Mouse (Mus musculus): ENCODE data around the gene Adh6a. TPM values are rescaled to one million over a fixed set of nuclear protein-coding genes. Genes with fewer than 3 reads are reported as not detected.
"Not testable (repeated sequence)": the region's sequence is repeated elsewhere in the genome, so short reads cannot be mapped to it uniquely, and the experiment has no call there.

Gene Adh6a
- polyA plus RNA-seq, 1 experiment from 2014 or later: not detected

DNA sequence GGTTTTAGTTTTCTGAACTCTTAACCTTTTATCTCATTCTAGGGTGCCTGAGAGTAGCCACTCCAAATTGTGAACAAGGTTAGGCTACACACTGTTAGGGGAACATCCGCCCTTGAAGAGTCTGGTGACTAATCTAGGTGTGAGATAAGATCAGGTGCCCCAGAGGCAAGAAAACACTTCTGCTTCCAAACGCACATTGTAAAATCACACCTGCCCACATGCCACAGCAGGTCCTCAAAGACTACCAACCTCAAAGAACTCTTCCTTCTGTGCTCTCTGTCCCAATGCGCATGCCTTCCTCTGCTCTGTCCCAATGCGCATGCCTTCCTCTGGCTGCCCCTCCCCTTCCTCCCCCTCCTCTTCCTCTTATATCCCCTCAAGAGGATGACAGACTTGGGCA lies 21.2 kb downstream of the Adh6a start:
- Histone ChIP-seq H3K4me1 (replicated peaks) (no peaks in the 10 kb centered on the region), H3K9ac (replicated peaks) (no peak overlapping the region), H3K4me2 (replicated peaks) (no peak overlapping the region), H3K27me3 (no peaks in the 10 kb centered on the region), H3K4me3 (replicated peaks) (no peak overlapping the region), H3K36me3 (no peaks in the 10 kb centered on the region), H3K27ac (no peak overlapping the region), H3K9me3 (no peaks in the 10 kb centered on the region)
- ATAC-seq: no peak
- 86% methylated on average over 4 of the region's 4 CpGs for WGBS

DNA sequence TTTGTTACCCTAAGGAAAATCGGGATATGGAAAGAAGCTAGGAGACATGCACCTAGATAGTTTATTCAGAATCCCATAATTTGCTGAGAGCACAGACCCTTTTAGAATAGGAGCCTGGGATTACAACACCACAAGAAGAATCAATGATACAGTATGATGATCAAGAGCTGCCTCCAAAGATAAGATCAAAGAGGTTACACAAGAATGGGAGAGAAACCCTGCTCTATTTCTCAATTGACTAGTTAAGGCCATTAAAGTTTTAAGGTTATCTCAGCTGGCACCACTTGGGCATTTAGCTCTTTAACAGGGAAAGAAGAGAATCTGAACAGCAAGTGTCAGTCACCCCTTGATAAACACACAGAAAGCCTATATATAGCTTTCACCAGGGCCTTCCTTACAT lies 22.5 kb downstream of the Adh6a start:
- Histone ChIP-seq H3K36me3 (no peaks in the 10 kb centered on the region), H3K4me1 (replicated peaks) (no peaks in the 10 kb centered on the region), H3K9me3 (no peaks in the 10 kb centered on the region), H3K4me2 (replicated peaks) (no peak overlapping the region), H3K27me3 (no peaks in the 10 kb centered on the region), H3K4me3 (replicated peaks) (no peak overlapping the region), H3K27ac (no peak overlapping the region), H3K9ac (replicated peaks) (no peak overlapping the region)
- no peak for ATAC-seq
- 92% methylated on average over 1 of the region's 1 CpGs for WGBS

DNA sequence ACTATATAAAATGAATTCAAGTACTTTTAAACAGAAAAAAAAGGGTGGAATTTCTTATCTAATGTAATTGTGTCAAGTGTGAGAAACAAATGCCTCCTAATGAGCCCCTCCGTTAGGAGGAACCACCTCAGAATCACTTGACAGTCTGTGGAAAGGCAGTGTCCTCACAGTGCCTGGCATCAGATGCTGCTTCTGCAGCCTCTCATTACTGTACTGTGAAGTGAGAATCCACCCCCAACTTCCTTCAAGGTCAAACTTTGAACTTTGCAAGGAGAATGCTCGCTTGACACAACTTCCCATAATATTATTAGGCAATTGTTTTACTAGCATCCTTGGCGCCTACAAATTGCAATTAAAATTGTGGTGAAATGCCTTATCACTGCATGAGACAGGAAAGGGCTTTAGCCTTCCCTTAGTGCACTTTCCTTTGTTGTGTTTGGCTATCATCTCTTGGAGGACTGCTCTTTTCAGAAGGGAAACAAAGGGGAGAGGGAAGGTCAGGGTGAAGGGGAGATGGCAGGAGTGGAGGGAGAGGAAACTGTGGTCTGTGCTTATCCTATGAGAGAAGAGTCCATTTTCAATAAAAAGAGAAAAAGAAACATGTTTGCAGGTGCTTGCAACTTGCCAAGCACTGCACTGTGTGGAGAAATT lies 23.1 kb downstream of the Adh6a start:
- WGBS: 79% methylated on average over 3 of the region's 3 CpGs
- no peaks in the 10 kb centered on the region for H3K4me1 ChIP-seq (replicated peaks)
- H3K27me3 ChIP-seq: no peaks in the 10 kb centered on the region
- no peak overlapping the region for H3K4me2 ChIP-seq (replicated peaks)
- no peak for ATAC-seq
- H3K4me3 ChIP-seq (replicated peaks): no peak overlapping the region
- H3K27ac ChIP-seq: no peak overlapping the region
- H3K36me3 ChIP-seq: no peaks in the 10 kb centered on the region
- H3K9me3 ChIP-seq: no peaks in the 10 kb centered on the region
- H3K9ac ChIP-seq (replicated peaks): no peak overlapping the region

DNA sequence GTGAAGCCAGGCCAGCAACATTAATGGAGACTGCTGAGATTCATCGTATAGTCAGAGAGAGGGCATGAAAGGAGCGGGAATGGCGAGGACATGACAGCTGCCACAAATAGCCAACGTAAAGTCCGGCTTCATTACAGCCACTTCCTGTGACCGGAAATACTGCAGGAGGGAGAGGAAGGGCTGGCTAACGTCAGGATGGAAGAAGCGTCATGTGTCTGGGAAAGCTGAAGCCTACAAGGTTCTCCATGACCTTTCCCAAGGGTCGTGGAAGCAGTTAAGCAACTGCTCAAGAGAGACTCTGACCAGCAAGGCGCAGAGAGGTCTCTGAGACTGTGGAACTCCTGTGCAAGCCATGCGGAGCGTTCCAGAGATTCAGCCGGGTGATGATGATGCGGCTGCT lies 28.4 kb downstream of the Adh6a start, which contains the start of gene Adh6b:
Gene Adh6b, plus strand, starts transcription at position 305 of the 400 bp plus-strand sequence.
- WGBS: 92% methylated on average over 14 of the region's 14 CpGs
- no peaks in the 10 kb centered on the region for H3K9me3 ChIP-seq
- no peak for ATAC-seq

DNA sequence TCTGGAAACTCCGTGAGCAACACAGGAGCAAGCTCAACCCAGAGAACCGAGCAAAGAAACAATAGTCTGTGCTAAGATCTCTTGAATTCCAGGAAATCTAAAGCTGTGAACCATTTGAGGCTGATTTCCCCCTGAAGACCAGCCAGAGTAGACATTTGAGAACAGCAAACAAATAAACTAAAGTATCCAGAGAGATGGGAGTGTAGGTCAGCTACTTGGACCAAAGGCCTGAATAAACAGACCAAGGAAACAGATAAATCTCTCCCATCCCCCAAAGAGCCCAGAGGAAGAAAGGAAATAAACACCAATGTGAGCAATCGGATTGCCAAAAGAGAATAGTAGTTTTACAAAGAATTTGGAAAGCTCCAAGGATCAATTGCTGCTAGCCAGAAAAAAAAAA lies 34.0 kb downstream of the Adh6a start:
- H3K9ac ChIP-seq (replicated peaks): no peak overlapping the region
- H3K9me3 ChIP-seq: no peaks in the 10 kb centered on the region
- H3K4me2 ChIP-seq (replicated peaks): no peak overlapping the region
- H3K27ac ChIP-seq: no peak overlapping the region
- no peaks in the 10 kb centered on the region for H3K4me1 ChIP-seq (replicated peaks)
- H3K36me3 ChIP-seq: no peaks in the 10 kb centered on the region
- H3K4me3 ChIP-seq (replicated peaks): no peak overlapping the region
- H3K27me3 ChIP-seq: no peaks in the 10 kb centered on the region
- WGBS: 70% methylated on average over 3 of the region's 3 CpGs
- ATAC-seq: no peak

More for the DNA sequence above, 28.4 kb downstream of the Adh6a start, which contains the start of gene Adh6b:
- Histone ChIP-seq H3K4me2 (replicated peaks) (no peak within 1 kb of the TSS), H3K4me1 (replicated peaks) (no peaks in the 10 kb centered on the region), H3K36me3 (no peaks in the 10 kb centered on the region), H3K9ac (replicated peaks) (no peak within 1 kb of the TSS), H3K27ac (no peak within 1 kb of the TSS), H3K27me3 (no peaks in the 10 kb centered on the region), H3K4me3 (replicated peaks) (no peak within 1 kb of the TSS)

DNA sequence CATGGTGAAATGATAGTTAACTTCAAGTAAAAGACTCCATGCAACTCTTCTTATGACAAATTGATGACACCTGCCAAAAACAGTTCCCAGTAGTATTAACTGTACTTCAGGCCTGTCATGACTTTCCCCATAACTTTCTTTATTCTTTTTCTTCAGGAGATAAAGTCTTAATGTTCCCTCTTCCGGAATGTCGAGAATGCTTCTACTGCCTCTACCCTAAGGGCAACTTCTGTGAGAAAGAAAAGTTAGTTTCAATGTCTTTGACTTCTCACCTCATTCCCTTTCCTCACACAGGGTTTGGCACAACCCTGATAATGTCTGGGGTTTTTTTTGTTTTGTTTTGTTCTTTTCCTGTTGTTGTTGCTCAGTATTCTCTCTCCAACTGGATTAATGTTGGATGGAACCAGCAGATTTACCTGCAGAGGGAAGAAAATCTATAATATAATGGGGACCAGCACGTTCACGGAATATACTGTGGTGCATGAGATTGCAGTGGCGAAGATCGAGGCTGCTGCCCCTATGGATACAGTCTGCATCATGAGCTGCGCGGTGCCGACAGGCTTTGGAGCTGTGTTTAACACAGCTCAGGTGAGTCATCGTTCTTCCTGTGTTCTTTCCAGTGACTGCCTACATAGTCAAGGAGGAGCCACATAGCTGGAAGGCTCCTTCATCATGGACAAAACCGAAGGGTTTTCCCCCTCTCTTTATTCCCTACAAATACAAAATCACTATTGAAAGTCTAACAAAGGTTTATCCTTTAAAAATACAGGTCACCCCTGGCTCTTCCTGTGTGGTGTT lies 39.1 kb downstream of the Adh6a start:
- H3K9me3 ChIP-seq: no peaks in the 10 kb centered on the region
- no peaks in the 10 kb centered on the region for H3K27me3 ChIP-seq
- no peak for ATAC-seq
- no peak overlapping the region for H3K4me2 ChIP-seq (replicated peaks)
- WGBS: 95% methylated on average over 11 of the region's 11 CpGs
- no peaks in the 10 kb centered on the region for H3K4me1 ChIP-seq (replicated peaks)
- no peak overlapping the region for H3K9ac ChIP-seq (replicated peaks)
- no peak overlapping the region for H3K27ac ChIP-seq
- no peaks in the 10 kb centered on the region for H3K36me3 ChIP-seq
- H3K4me3 ChIP-seq (replicated peaks): no peak overlapping the region

DNA sequence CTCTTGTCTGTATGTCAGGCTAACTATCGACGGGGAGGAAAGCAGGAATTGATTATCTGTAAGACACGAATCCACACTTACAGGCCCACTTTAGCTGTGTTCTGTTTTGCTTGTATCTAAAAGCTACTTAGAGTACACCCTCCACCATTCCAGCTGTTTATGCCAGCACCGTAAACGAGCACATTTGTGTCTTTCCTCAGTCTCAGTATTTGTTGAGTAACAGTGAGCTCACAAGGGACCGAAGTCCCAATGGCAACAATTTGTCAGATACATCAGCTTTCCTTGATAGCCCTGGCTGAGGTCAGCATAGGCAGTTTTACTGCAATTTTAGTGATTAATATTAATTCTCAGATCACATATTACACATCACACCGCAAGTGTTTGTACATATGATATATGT lies 45.8 kb downstream of the Adh6a start:
- H3K27ac ChIP-seq: no peak overlapping the region

DNA sequence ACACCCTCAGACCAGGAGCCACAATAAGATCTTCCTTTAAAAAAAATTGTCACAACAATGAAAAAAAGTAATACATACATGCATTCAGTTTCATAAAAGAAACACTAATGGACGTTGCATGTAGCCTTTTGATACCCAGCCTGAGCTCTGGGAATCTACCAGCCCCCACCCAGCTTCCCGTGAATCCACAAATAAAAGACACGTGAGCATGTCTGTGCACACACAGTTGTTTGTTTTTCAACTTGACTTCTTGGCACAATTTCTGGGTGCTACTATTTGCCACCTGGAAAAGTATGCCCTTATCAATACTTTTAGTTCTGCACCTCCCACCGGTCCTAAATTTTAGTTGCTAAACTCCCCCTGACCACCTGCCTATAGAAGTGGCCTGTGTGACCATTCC lies 47.6 kb downstream of the Adh6a start:
- WGBS: 83% methylated on average over 4 of the region's 4 CpGs
- no peak overlapping the region for H3K4me2 ChIP-seq (replicated peaks)
- ATAC-seq: no peak
- H3K27me3 ChIP-seq: no peaks in the 10 kb centered on the region
- no peaks in the 10 kb centered on the region for H3K9me3 ChIP-seq
- H3K27ac ChIP-seq: no peak overlapping the region
- no peak overlapping the region for H3K9ac ChIP-seq (replicated peaks)
- no peaks in the 10 kb centered on the region for H3K4me1 ChIP-seq (replicated peaks)
- no peak overlapping the region for H3K4me3 ChIP-seq (replicated peaks)
- H3K36me3 ChIP-seq: no peaks in the 10 kb centered on the region

More for the DNA sequence above, 45.8 kb downstream of the Adh6a start:
- Histone ChIP-seq H3K4me2 (replicated peaks) (no peak overlapping the region), H3K27me3 (no peaks in the 10 kb centered on the region), H3K9ac (replicated peaks) (no peak overlapping the region), H3K36me3 (no peaks in the 10 kb centered on the region), H3K4me3 (replicated peaks) (no peak overlapping the region), H3K4me1 (replicated peaks) (no peaks in the 10 kb centered on the region), H3K9me3 (no peaks in the 10 kb centered on the region)
- no peak for ATAC-seq
- 91% methylated on average over 7 of the region's 7 CpGs for WGBS

DNA sequence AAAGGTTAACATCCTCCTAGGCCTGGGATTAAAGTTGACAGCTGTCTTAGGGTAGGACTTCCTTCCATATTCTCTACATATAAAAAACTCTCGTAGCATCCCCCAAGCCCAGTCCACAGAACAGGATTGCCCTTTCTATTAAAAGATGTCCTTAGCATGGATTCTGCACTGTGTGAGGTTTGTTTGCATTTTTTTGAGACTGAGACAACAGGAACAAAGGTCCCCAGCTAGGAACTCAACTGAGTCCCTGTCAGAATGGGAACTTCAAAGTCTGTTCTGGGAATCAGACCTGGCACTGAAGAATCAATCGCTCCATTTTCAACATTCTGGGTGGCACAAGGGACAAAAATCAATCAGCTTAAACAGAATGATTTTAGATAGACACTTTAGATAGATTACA lies 49.8 kb downstream of the Adh6a start:
- H3K4me3 ChIP-seq (replicated peaks): no peak overlapping the region
- 62% methylated on average over 2 of the region's 2 CpGs for WGBS
- no peak overlapping the region for H3K27ac ChIP-seq
- no peak overlapping the region for H3K9ac ChIP-seq (replicated peaks)
- H3K9me3 ChIP-seq: no peaks in the 10 kb centered on the region
- no peak for ATAC-seq
- no peaks in the 10 kb centered on the region for H3K36me3 ChIP-seq
- H3K4me1 ChIP-seq (replicated peaks): no peaks in the 10 kb centered on the region
- no peak overlapping the region for H3K4me2 ChIP-seq (replicated peaks)
- H3K27me3 ChIP-seq: no peaks in the 10 kb centered on the region

DNA sequence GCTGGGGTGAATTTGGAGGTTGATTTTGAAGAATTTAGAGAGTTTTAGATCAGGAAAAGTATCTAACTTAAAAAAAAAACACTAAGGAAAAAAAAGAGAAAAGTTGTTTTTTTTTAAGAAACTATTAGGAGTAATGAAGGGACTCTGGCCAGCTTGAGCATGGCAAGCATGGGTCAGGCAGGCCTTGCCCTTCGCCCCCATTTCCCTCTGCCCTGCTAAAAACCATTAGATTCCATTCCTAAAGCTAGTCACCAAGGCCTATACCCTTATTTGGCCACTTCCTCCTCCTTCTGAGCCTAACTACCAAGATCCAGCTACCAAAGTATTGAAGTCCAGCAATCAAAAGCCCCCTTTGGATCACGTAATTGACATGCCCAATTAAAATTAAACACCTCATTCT lies 53.1 kb downstream of the Adh6a start:
- WGBS: 76% methylated on average over 2 of the region's 2 CpGs
- Histone ChIP-seq H3K9ac (replicated peaks) (no peak overlapping the region), H3K4me3 (replicated peaks) (no peak overlapping the region), H3K4me2 (replicated peaks) (no peak overlapping the region), H3K27me3 (no peaks in the 10 kb centered on the region), H3K4me1 (replicated peaks) (no peaks in the 10 kb centered on the region), H3K36me3 (no peaks in the 10 kb centered on the region), H3K9me3 (no peaks in the 10 kb centered on the region), H3K27ac (no peak overlapping the region)
- ATAC-seq: no peak

DNA sequence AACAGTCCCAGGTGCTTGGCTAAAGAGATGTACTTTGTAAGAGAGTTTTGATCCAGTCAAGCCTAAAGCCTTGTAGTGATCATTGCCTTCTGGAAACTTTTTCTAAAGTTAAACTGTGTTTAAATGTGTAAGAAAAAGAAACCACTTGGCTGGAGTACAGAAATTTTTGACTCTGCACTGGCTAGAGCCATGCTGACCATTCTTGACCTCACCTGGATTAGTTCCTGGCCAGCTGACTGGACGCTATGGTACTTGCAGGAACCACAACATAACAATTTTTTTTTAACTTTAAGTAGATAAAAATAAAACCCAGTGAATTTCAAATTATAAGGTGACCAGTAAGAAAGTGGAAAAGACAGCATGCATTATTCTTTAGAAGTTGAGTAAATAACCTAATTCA lies 56.5 kb downstream of the Adh6a start:
- WGBS: 86% methylated on average over 1 of the region's 1 CpGs
- no peak for ATAC-seq

DNA sequence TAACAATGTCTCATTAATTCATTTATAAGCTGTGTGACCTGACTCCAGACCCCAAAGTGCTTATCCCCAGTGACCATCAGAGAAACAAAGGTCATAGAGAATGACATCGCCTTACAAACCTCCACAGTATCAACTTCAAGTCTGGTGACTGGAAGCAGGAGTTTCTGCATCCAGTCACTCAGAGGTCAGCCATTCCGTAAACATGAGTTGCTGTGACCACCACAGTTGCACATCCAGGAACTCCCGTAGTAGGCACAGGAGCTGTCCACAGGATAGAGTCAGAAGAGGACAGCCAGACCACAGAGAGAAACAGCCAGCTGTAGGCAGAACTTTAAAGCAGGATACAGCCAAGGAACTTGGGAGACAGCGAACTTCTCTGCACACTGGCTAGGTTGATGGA lies 57.2 kb downstream of the Adh6a start:
- H3K4me3 ChIP-seq (replicated peaks): not testable (repeated sequence)

More for the DNA sequence above, 56.5 kb downstream of the Adh6a start:
- Histone ChIP-seq H3K27me3 (no peaks in the 10 kb centered on the region), H3K9me3 (no peaks in the 10 kb centered on the region), H3K4me3 (replicated peaks) (no peak overlapping the region), H3K9ac (replicated peaks) (no peak overlapping the region), H3K4me1 (replicated peaks) (no peaks in the 10 kb centered on the region), H3K36me3 (no peaks in the 10 kb centered on the region), H3K27ac (no peak overlapping the region), H3K4me2 (replicated peaks) (no peak overlapping the region)

More for the DNA sequence above, 57.2 kb downstream of the Adh6a start:
- H3K4me1 ChIP-seq (replicated peaks); ATAC-seq; H3K4me2 ChIP-seq (replicated peaks); H3K9ac ChIP-seq (replicated peaks); H3K27ac ChIP-seq; H3K27me3 ChIP-seq; H3K36me3 ChIP-seq; H3K9me3 ChIP-seq: not testable (repeated sequence)
- 77% methylated on average over 4 of the region's 4 CpGs for WGBS
